Mouse (Mus musculus) regulatory T cell (primary cell): Measurements from ENCODE around the gene Plekhg6.

Experiments
- in situ Hi-C: fragments of 300-600 bp; cut with MboI, MseI; formaldehyde crosslinking; loops from one replicate; pipeline ENCODE4 v1.15.1; 2025; ENCODE audit warnings: high pct_unique_total_duplicates

The Plekhg6 gene

DNA sequence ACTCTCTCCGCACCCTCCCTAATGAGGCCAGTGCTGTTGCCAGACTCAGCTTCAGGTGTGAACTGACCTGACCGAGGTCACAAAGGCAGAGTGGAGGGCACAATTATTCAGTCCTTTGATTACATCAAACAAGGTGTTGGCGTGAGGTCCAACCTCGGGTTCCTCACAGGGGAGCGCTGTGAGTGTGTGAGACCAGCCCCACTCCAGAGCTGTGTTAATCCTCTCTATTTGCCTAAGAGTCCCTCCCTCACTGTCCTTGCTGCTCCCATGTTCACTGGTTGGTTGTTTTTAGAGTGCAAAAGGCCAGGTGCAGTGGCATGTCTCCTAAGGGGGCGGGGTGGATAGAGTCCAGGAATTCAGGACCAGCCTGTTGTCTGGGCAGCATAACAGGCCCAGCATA lies 5.5 kb upstream of the Plekhg6 start:
- in situ Hi-C loops, result no loop called here

DNA sequence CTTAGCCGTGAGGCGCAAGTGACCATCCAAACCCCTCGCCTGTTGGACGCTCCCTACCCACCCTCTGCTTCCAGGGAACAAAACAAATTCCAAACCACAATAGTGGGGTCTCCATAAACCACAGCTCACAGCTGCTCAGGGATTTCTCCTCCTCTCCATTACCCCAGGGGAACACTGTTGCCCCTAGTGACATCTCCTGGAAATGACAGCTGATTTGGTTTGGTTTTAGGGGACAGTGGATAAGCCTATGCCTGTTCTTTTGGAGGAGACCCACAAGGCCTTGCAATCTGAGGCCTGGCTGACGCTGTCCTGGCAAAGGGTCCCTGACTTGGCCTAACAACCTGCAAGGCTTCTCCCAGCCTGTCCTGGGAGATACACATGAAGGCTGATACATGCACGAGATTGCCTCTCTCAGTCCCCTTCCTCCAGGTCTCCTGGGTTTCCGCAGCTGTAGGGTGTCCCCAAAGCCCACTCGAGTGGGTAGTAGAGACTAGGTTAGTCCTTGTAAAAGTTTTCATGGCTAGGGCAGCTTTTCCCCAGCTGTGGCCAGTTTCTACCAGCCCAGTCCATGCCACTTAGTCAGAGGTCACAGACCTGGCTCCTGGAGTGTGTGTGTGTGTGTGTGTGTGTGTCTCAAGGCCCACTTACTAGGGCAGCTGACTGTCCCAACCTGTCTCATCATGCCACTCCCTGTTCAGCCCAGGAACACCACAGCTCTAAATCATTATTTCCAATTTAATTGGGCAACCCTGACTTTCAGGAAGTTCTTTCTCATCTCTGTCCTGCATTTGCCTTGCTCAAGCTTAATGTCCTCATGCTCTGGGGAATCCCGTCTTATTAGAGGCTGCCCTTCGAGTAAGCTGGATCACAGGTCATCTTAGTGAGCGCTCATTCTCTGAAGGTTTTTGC lies 4.7 kb upstream of the Plekhg6 start:
- in situ Hi-C loops, result no loop called here

DNA sequence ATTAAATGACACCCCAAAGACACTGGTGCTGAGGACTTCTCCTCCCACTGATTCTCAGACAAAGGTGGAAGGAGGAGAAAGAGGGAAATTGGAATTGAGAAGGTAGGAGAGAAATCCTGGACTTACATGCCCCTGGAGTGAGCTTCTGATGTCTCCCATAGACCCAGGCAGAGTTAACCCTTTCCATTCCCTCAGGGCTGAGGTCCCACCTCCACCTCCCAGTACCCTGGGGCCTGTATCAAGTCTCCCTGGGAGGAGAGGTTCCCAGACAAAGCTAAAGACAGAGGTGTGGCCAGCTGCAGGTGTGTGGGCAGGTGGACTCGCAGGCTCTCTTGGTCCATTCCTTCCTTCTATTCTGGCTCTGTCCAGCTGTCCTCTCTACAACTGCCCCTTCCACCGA lies 1.4 kb upstream of the Plekhg6 start:
- in situ Hi-C loops, result loop anchor here (5.0 kb wide), 1 partner anchor 95 kb away; the partner anchor contains the start of gene Tuba3a

DNA sequence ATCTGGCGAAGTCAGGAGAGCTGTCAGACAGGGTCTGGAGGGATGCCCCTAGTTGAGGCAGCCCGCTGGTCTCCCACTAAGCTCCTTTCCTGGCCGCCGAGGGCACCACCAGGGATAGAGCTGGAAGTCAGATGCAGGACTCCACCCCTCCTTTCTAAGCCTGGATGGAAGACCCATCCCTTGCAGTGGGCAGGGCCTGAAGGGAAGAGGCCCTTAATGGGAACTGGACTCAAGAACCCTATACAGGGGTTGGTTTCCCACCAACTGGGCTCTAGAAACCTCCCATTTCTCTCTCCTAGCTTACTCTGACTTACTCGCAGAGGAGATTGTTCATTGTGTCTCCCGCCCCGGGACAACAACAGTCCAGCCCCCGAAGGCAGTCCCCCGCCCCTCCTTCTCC lies 812 bp downstream of the Plekhg6 start:
- in situ Hi-C loops, result loop anchor here (5.0 kb wide), 1 partner anchor 92 kb away; the partner anchor contains the start of gene Tuba3a

DNA sequence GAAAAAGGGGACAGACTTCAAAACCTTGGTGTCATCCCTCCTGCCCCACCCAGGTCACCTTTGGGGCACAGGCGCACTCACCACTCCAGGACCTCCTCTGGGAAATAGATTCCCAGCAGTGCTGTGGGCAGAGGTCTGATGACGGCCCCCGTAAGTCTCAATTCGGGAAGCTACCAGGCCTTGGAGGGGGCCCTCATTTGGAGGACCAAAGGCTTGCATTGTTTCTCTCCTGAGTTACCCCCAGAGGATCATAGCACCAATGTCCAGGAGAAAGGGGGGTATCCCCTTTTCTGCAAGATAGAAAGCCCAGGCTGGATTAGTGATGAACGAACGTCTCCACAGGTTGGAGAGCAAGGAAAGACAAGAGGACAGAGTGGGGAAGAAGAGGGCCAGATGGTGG lies 2.0 kb downstream of the Plekhg6 start:
- in situ Hi-C loops, result no loop called here

DNA sequence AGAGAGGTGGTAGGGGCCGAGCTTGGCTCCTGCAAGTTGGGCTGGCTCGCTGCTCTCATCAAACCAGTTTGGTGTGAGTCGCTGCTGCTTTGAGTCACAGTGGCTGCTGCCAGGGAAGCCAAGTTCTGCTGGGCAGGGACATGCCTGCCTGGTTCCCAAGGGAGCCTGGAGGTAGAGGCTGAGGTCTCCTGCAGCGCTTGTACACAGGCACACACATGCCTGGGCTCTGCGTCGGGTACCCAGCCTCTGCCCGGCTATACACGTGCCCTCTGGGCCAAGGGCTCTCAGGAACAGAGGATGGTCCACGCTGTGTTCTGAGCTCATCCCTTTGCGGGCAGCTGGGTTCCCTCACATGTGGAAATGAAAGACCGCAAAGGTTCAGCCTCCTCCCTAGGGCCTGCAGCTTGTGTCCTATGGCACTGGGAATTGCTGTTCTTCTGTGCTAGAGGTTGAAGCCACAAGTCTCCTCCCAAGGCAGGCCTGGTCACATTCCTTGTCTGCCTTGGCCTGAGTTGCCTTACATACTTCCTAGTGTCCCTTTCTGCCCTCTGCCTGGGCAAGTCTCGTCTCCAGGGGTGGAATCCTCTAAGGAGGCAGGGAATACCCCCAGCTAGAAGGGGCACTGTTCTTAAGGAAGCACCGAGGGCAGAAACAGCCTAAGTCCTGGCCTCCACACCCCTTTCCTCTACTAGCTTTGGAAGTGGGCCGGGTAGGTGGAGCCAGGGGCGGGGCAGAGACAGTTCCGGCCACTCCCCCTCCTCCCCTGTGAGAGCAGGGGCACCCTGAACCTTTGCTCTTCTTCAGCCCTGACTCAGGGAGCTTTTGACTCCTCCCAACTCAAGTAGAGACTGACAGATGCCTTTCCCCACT lies 2.8 kb downstream of the Plekhg6 start:
- in situ Hi-C loops, result no loop called here

DNA sequence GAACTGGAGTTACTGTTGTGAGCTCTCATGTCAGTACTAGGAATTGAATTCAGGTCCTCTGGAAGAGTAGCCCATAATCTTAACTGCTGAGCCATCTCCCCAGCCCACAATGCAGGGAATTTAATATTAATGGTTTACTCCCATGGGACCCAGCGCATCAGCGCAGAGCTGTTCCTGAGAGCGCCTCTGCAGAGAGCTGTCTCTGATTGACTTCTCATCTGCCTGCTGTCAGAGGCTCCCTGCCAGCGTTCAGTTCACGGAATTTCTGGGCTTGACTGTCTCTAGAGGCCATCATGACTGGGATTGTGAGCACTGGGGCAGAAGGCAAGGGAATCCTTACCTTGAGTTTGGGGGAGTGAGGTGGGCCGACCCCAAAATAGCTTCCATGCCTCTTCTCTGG lies 3.6 kb downstream of the Plekhg6 start:
- in situ Hi-C loops, result no loop called here

DNA sequence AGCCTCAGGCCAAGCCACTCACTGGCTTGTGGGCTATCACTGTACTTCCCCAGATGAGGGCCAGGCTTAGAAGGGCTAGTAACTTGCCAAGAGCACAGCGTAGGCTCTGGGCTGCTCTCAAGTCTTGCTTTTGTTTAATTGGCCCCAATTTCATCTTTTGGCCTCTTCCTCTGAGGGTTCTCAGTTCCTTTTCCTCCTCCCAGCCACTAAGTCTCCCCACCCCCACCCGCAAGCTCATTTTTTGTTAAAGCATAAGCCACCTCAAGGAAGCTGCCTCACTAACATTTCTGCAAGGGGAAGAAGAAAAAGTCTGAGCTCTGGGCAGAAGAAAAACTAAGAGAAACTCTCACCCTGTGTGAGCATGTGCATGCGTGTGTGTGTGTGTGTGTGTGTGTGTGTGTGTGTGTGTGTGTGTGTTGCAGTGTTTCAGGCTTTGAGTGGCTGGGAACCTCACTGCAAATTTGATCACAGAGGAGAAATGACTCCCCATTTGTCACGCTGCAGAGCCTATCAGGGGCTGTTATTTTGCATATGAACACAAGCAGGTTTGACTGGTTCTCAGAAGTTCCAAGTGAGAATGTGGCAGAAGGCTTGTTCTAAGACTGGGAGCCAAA lies 12.7 kb downstream of the Plekhg6 start:
- in situ Hi-C loops, result no loop called here

DNA sequence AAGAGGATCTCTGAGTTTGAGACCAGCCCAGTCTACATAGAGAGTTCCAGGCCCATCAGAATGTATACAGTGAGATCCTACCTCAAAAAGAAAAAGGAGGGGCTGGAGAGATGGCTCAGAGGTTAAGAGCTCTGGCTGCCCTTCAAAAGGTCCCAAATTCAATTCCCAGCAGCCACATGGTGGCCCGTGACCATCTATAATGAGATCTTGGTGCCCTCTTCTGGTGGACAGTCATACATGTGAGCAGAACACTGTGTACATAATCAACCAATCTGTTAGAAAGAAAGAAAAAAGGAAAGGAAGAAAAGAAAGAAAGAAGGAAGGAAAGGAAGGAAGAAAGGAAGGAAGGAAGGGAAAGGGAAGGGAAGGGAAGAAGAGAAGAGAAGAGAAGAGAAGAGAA lies 14.5 kb downstream of the Plekhg6 start:
- in situ Hi-C loops, result no loop called here

DNA sequence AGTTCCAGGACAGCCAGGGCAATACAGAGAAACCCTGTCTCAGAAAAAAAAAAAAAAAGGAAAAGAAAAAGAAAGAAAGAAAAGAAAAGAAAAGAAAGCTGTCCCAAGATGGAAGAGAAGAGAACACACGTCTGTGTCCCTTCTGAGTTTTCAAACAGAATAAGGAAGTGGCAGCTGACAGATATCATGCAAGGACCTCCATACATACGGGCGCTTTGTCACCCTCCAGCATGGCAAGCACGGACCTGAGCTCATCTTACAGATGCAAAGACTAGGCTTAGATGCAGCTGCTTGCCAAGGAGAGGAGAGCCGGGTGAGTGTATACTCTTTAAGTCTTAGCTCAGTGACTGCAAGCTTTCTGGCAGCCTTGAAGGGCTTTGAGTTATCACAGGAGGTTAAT lies 15.1 kb downstream of the Plekhg6 start:
- in situ Hi-C loops, result no loop called here

DNA sequence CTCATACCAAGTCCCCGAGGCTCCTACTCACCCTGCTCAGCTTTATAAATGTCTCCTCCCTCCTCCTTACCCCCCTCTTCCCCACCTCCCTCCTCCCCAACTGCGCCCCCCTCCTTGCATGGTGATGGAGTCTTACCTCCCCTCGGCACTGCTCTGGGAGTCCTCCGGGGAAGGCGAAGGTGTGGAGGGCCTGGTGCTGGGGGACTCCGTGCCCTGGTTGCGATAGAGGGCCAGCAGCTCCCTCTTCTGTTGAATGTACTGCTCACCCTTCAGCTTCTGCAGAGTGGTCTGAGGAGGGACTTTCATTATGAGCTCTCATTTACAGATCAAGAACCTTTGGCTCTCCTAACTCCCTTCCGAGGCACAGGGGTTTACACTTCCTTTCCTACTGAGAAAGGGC lies 16.1 kb downstream of the Plekhg6 start:
- in situ Hi-C loops, result no loop called here

DNA sequence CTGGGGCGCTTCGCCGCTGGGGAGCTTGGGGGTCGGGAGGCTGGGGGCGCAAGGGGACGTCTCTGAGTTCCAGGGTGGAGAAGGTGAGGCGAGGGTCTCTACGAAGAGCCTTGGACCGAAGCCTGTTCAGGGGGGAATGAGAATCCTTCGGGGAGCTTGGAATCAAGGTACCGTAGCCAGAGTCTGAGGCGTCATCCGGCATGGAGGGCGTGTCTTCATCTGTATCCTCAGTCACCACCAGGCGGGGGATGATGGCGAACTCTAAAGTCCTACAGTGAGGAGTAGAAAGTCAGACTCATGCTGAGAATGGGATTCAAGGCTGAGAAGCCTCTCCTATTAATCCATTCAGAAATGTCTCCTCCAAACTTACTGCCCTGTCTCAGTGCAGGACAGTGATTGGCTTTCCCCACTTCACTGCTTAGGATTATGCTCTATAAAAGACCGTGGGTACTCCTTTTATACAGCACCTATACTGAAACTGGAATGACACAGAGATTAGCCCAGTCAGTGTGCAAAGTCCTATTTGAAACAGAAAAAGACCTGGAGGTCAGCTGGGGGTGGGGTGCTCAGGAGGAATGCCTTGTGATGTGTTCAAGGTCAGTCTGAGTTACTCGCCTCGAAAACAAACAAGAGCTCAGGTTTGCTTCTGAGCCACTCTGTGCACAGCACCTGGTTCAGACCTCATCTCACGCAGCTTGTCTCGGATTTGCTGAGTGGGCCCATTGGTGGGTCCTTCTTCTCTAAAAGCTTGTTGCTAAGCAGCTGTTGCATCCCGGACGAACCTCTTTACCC lies 16.9 kb downstream of the Plekhg6 start:
- in situ Hi-C loops, result no loop called here

DNA sequence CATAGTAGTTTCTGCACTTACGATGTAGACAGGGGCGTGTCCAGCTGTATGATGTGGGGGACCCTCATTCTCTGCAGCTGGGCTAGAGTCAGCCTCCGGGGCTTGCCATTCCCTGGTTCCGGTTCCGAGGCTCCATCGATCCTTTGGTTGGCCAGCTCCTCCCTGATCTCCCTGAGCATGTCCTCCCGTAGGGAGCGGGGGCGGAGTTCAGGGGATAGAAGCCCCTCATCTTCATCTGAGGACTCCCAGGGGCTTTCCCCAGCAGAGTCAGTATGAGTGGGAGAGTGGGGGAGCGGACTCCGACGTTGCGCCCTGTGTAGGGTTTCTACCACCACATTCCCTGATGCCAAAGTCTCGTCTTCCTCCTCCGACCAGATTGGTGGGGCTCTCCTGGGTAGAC lies 17.6 kb downstream of the Plekhg6 start:
- in situ Hi-C loops, result no loop called here

DNA sequence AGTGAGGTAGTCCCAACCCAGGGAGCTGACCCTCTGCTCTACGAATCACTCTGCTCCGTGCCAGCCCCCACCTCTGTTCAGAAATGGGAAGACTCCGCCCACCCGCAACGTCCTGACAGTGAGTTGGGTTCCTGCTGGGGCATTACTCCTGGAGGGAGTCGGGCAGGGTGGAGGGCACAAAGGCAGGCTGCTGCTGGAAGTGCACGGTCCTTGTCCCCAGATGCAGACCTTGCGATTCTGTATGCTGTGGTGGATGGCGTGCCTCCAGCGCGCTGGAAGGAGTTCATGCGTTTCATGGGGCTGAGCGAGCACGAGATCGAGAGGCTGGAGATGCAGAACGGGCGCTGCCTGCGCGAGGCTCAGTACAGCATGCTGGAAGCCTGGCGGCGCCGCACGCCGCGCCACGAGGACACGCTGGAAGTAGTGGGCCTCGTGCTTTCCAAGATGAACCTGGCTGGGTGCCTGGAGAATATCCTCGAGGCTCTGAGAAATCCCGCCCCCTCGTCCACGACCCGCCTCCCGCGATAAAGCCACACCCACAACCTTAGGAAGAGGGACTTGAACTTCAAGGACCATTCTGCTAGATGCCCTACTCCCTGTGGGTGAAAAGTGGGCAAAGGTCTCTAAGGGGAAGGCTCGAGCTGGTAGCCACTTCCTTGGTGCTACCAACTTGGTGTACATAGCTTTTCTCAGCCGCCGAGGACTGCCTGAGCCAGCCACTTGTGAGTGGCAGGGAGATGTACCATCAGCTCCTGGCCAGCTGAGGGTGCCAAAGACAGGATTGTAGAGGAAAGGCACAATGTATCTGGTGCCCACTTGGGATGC lies 18.9 kb downstream of the Plekhg6 start:
- in situ Hi-C loops, result no loop called here

DNA sequence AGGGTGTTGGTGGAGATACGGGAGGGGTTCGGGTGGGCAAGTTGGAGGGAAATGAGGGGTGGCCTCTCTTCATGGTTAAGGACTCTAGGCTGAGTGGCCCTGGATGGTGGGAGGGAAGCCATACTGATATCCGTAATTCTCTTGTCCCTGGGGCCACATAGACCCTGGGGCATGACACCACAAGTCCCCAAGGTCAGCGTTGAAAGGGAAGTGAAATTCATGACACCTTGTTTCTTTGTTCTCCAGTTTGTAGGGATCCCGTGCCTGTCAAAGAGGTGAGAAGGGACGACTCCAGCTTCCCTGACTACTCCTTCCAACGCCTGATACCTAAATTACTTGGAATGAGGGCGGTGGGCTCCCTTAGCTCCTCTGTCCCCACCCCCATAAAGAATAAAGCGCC lies 19.7 kb downstream of the Plekhg6 start:
- in situ Hi-C loops, result no loop called here

DNA sequence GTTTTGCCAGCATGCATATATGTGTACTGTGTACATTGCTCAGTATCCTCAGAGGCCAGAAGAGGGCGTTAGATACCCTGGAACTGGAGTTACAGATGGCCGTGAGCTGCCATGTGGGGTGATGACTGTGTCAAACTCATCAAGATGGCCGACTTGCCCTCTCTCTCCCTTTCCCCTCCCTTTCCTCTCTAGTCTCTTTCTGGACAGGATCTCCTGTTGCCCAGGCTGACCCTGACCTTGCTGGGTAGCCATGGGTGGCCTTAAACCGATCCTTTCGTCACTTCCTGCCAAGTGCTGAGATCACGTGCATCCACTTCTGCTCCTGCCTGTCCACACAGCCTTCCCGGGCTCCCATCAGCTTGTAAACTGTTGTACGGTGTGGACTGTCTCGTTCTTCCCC lies 20.6 kb downstream of the Plekhg6 start:
- in situ Hi-C loops, result loop anchor here (5.0 kb wide), 1 partner anchor 78 kb away; no protein-coding TSS in a partner anchor

DNA sequence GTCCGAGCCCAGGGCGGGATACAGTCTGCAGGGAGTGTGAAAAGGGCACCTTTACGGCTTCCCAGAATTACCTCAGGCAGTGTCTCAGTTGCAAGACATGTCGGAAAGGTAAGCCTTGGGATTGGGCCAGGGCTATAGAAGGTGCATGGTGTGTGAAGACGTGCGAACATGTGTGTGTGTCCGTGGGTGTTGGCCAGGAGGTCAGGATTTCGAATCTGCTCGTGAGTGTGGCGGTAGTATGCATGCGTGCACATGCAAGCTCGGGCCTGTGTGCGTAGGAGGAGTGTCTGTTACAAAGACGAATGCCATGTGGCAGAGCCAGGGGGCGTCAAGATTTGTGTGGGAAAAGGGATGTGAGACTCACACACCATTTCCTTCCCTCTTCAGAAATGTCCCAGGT lies 23.3 kb downstream of the Plekhg6 start:
- in situ Hi-C loops, result loop anchor here (5.0 kb wide), 1 partner anchor 75 kb away; no protein-coding TSS in a partner anchor

DNA sequence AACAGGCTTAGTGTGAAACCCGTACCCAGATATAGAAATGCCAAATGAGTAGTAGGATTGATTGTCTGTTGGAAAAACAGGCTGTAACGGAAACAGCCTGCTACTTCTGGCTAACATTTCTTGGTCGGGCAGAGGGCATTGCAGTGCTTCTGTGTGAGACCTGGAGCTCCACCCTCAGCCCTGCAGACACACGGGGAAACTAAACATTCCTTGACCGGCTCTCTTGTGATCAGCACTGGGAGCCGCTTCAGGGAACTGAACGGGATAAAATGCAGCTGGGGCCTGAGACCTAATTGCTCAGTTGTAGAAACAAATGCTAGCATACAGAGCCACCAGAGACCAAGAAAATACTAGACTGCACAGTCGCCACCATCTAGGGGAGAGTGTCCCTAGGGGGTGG lies 24.3 kb downstream of the Plekhg6 start:
- in situ Hi-C loops, result loop anchor here (5.0 kb wide), 1 partner anchor 74 kb away; no protein-coding TSS in a partner anchor

DNA sequence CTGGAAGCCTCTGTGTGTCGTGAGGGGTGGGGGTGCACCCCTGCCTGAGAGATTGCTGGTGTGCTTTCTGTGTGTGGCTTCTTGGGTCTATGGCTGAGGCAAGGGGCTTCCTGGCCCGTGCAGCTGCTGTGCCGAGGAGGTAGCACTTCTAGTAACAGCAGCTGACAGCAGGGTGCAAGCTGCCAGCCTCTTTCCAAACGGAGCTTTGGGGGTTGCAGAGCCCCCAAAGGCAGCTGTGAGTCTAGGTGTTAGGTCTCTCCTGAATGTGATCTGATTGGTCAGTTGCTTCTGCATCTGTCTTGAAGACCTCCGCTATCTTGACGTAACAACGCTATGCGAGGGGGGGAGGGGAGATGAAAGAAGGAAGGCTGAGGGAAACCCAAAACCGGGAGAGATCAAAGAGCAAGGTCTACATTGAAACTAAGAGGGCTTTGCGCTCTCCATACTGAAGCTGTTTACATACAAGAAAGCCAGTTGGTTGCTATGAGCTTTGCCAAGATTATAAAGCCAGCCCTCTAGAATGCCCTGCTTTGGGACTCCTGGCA lies 25.3 kb downstream of the Plekhg6 start:
- in situ Hi-C loops, result loop anchor here (5.0 kb wide), 1 partner anchor 73 kb away; no protein-coding TSS in a partner anchor
